Mouse (Mus musculus): ENCODE results near the gene Hoxd12. TPM values are rescaled to one million over a fixed set of nuclear protein-coding genes. Genes with fewer than 3 reads are reported as not detected.

Hoxd12 gene
- polyA plus RNA-seq, 1 experiment: not detected

- H3K4me1 ChIP-seq (ENCODE audit: control insufficient read depth, insufficient read depth, low read length): peaks cover 4% of the 10 kb centered on the region; the same call in 1 of the 2 replicates
- H3K4me3 ChIP-seq (replicated peaks; ENCODE audit: extremely low read depth, low read depth, low read length): no peak overlapping the region
- no peak for DNase-seq
- WGBS: 12% methylated on average over 22 of the region's 22 CpGs
- TF ChIP-seq POLR2A (IDR thresholded peaks at IDR 0.05; ENCODE audit: borderline replicate concordance, extremely low read depth, low read depth, low read length): no peak
- no peak for TF ChIP-seq CTCF (IDR thresholded peaks at IDR 0.05; ENCODE audit: insufficient read depth, low read length)
Observed at GRCm38 (mm10) chr2:74700546-74701112, 25.8 kb downstream of the Hoxd12 start.

DNA sequence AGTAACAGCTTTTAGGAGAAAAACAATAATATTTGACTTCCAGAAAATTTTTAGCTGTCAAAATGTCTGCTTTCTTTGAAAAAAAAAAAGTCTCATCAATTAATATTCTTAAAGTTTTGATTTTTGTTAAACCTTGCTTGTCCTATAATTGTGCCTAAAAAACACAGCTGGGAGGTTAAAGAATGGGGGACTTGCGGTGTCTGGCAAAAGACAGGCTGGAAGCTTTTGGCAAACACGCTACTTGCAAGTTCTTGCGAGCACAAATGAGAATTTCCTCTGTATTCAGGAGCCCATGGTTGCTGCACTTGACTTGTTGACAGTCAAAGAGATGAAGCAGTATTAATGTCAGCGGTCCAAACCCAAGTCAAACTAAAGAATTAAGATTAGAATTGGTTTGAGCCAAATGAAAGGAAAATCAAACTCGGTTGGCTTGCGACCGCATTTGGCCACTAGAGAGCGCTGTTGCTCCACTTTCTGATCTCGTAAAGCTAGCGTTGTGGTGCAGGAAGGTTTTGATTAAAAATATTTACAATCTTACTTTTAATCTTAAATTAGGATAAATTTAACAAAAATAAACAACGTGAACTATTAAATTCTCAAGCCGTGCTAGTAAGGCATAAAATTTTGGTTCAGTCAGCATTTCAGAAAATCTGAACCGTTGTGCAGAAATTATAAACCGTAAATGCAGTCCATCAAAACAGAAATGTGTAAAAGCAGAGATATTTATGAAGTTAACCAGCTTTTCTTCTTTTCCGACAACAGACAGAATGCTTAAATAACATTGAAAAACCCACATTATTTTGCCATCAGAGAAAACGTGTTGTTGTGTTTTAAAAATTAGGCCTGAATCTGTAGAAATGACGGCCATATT, 27.4 kb downstream of the Hoxd12 start:
- TF ChIP-seq POLR2A (IDR thresholded peaks at IDR 0.05; ENCODE audit: borderline replicate concordance, extremely low read depth, low read depth, low read length) (no peak), CTCF (IDR thresholded peaks at IDR 0.05; ENCODE audit: insufficient read depth, low read length) (peak; percentile 95)
- Histone ChIP-seq H3K4me1 (ENCODE audit: control insufficient read depth, insufficient read depth, low read length) (peaks cover 4% of the 10 kb centered on the region; the same call in 1 of the 2 replicates), H3K4me3 (replicated peaks; ENCODE audit: extremely low read depth, low read depth, low read length) (no peak overlapping the region)
- peak; percentile 72 for DNase-seq
- 17% methylated on average over 17 of the region's 17 CpGs for WGBS

DNA sequence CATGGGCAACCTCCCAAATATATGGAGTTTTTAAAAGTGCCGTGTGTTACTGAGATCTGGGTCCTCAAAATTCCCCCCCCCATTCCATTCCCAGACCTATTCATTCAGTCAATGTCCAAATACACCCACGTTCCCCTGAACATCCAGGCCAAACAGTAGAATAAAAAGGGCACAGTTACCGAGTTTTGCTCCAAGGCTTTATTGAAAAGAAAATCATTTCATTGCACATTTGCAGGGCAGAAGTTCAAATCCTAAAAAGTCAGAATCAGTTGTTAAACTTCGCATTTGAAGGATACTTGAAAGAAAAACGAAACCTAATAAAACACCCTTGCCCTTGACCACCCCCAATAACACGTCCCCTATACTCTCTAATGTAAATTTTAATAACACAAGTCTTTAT, 28.0 kb downstream of the Hoxd12 start:
- Histone ChIP-seq H3K4me3 (replicated peaks; ENCODE audit: extremely low read depth, low read depth, low read length) (no peak overlapping the region), H3K4me1 (ENCODE audit: control insufficient read depth, insufficient read depth, low read length) (peaks cover 4% of the 10 kb centered on the region; the same call in 1 of the 2 replicates)
- no peak for DNase-seq
- TF ChIP-seq POLR2A (IDR thresholded peaks at IDR 0.05; ENCODE audit: borderline replicate concordance, extremely low read depth, low read depth, low read length) (no peak), CTCF (IDR thresholded peaks at IDR 0.05; ENCODE audit: insufficient read depth, low read length) (no peak)
- 29% methylated on average over 6 of the region's 6 CpGs for WGBS

- Histone ChIP-seq H3K4me3 (replicated peaks; ENCODE audit: extremely low read depth, low read depth, low read length) (no peak overlapping the region), H3K4me1 (ENCODE audit: control insufficient read depth, insufficient read depth, low read length) (peaks cover 1% of the 10 kb centered on the region; the same call in 1 of the 2 replicates)
- DNase-seq: no peak
- no peak for TF ChIP-seq CTCF (IDR thresholded peaks at IDR 0.05; ENCODE audit: insufficient read depth, low read length)
- no peak for TF ChIP-seq POLR2A (IDR thresholded peaks at IDR 0.05; ENCODE audit: borderline replicate concordance, extremely low read depth, low read depth, low read length)
- 24% methylated on average over 10 of the region's 10 CpGs for WGBS
Observed at GRCm38 (mm10) chr2:74703317-74703716, 28.5 kb downstream of the Hoxd12 start.

DNA sequence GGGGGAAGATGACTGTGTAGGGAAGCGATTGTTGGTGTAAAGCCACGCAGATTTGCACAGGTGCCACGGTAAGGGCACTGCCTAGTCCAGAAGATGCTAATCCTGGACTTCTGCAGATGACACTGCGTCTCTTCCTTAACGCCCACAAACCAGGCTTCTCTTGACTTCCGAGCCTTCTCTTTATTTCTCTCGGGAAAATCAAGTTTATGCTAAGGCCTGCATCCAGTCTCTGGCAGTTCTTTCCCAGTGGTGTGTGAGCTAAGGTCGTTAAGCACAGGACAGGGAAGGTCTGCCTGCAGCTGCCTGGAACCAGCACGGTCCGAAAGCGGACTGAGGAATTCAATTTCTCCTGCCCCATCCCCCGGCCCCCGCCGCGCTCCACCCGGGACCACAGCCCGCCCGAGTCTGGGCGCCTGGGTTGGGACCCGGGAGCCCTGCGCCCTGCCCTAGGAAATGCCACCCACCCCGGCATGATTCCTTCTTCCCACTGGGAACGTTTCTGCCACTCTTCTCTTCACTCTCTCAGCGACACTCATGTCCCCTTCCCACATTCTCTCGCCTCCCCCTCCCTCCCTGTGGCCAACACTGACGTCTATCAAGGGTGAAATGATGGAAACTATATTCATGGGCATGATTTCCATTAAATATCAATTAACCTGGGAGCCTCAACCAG, 29.0 kb downstream of the Hoxd12 start:
- WGBS: 8% methylated on average over 26 of the region's 26 CpGs
- no peak overlapping the region for H3K4me3 ChIP-seq (replicated peaks; ENCODE audit: extremely low read depth, low read depth, low read length)
- TF ChIP-seq CTCF (IDR thresholded peaks at IDR 0.05; ENCODE audit: insufficient read depth, low read length) (no peak), POLR2A (IDR thresholded peaks at IDR 0.05; ENCODE audit: borderline replicate concordance, extremely low read depth, low read depth, low read length) (no peak)
- H3K4me1 ChIP-seq (ENCODE audit: control insufficient read depth, insufficient read depth, low read length): no peaks in the 10 kb centered on the region
- DNase-seq: no peak

GRCm38 (mm10) chr2:74704393-74704998, 29.7 kb downstream of the Hoxd12 start, which contains the start of gene Hoxd8:
Gene Hoxd8 (plus strand): TSS chr2:74704615.
- Histone ChIP-seq H3K4me1 (ENCODE audit: control insufficient read depth, insufficient read depth, low read length) (no peaks in the 10 kb centered on the region), H3K4me3 (replicated peaks; ENCODE audit: extremely low read depth, low read depth, low read length) (no peak within 1 kb of the TSS)
- DNase-seq: no peak
- no peak for TF ChIP-seq CTCF (IDR thresholded peaks at IDR 0.05; ENCODE audit: insufficient read depth, low read length)
- TF ChIP-seq POLR2A (IDR thresholded peaks at IDR 0.05; ENCODE audit: borderline replicate concordance, extremely low read depth, low read depth, low read length): no peak
- WGBS: 4% methylated on average over 47 of the region's 52 CpGs

DNA sequence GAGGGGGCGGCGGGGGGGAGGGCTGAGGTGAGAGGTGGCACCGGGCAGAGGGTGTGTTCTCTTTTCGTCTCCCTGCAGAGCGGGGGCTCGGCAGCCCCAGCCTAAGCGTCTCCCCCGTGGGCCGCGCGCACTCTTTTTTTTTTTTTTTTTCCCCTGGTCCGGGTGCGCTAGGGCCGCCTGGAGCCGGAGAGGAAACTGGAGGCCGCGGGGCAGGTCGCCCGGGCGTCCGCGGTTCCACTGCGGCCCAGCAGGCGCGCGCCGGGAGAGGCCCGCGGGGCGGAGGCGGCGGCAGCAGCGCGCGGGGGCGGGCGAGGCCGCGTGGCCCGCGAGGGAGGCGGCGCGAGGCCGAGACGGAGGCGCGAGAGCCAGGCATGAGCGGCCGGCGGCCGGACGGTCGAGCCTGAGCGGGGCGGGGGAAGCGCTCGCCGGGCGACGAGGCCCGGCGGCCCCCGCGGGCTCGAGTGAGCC, 30.2 kb downstream of the Hoxd12 start:
- no peak overlapping the region for H3K4me3 ChIP-seq (replicated peaks; ENCODE audit: extremely low read depth, low read depth, low read length)
- DNase-seq: no peak
- under 1% methylated on average over 64 of the region's 66 CpGs for WGBS
- TF ChIP-seq POLR2A (IDR thresholded peaks at IDR 0.05; ENCODE audit: borderline replicate concordance, extremely low read depth, low read depth, low read length) (no peak), CTCF (IDR thresholded peaks at IDR 0.05; ENCODE audit: insufficient read depth, low read length) (no peak)
- H3K4me1 ChIP-seq (ENCODE audit: control insufficient read depth, insufficient read depth, low read length): no peaks in the 10 kb centered on the region

GRCm38 (mm10) chr2:74705467-74706089, 30.8 kb downstream of the Hoxd12 start:
- no peak for DNase-seq
- Histone ChIP-seq H3K4me3 (replicated peaks; ENCODE audit: extremely low read depth, low read depth, low read length) (no peak overlapping the region), H3K4me1 (ENCODE audit: control insufficient read depth, insufficient read depth, low read length) (no peaks in the 10 kb centered on the region)
- 3% methylated on average over 82 of the region's 85 CpGs for WGBS
- TF ChIP-seq CTCF (IDR thresholded peaks at IDR 0.05; ENCODE audit: insufficient read depth, low read length) (no peak), POLR2A (IDR thresholded peaks at IDR 0.05; ENCODE audit: borderline replicate concordance, extremely low read depth, low read depth, low read length) (no peak)
